Mouse (Mus musculus) stomach, postnatal 0 days (tissue): ENCODE results near the gene Tpd52l1.

Experiments used
- CTCF ChIP-seq: IDR thresholded peaks from 2 replicates; pipeline ENCODE4 v1.5.1; 2016; ENCODE audit warnings: antibody characterized with exemption, low read depth, mild to moderate bottlenecking, moderate library complexity
- EP300 ChIP-seq: optimal IDR thresholded peaks from 2 replicates; pipeline ENCODE3; 2016; ENCODE audit warnings: antibody characterized with exemption

GRCm38 (mm10) chr10:31295705-31296104 is 150.1 kb downstream of the Tpd52l1 start:
- TF ChIP-seq CTCF = no peak
- TF ChIP-seq EP300 = no peak
